Mouse (Mus musculus) spleen, adult 10 weeks (tissue): Measurements from ENCODE around the gene Psmb4. TPM values are rescaled to one million over a fixed set of nuclear protein-coding genes. Genes with fewer than 3 reads are reported as not detected.

Experiments used
- polyA plus RNA-seq: library from polyadenylated mRNA; stranded (reverse); fragments of 350-450 nt; fragmentation: Illumina TruSeq; extraction: RNeasy Lipid Tissue Mini Kit (QIAGEN cat#74804); gene quantifications from one replicate; pipeline ENCODE4 v1.2.3, GENCODE M21; 2015; ENCODE audit warnings: low replicate concordance; ENCODE audit not compliant: insufficient read depth

Psmb4 gene
- 182 TPM for polyA plus RNA-seq

GRCm38 (mm10) chr3:94886316-94887224, at the start of gene Psmb4:
Psmb4 (minus strand) TSS chr3:94886961.

GRCm38 (mm10) chr3:94932809-94933564, 46.2 kb upstream of the Psmb4 start, which contains the start of gene Selenbp1:
Selenbp1 (plus strand) TSS chr3:94933056.

GRCm38 (mm10) chr3:94837183-94837890, 49.4 kb downstream of the Psmb4 start, which contains the start of gene Pogz:
Pogz (plus strand) TSS chr3:94837567.

Other genes with a start within 250 kb of the Psmb4 start
- gene Gm10972, start 243.8 kb downstream of the Psmb4 start, polyA plus RNA-seq: not detected
- gene Tuft1, start 228.1 kb downstream of the Psmb4 start, polyA plus RNA-seq: 4.1 TPM
- gene Selenbp2, start 193.4 kb downstream of the Psmb4 start, polyA plus RNA-seq: not detected
- gene Cgn, start 100.5 kb downstream of the Psmb4 start, polyA plus RNA-seq: 0.10 TPM
- gene Pogz, start 49.4 kb downstream of the Psmb4 start, polyA plus RNA-seq: 32.7 TPM
- 18.9 TPM for gene Selenbp1, start 46.1 kb upstream of the Psmb4 start, polyA plus RNA-seq
- gene Rfx5, start 67.1 kb upstream of the Psmb4 start, polyA plus RNA-seq: 55.5 TPM
- 62.1 TPM for gene Pi4kb, start 87.8 kb upstream of the Psmb4 start, polyA plus RNA-seq
- 19.5 TPM for gene Zfp687, start 128.5 kb upstream of the Psmb4 start, polyA plus RNA-seq
- 88.5 TPM for gene Psmd4, start 155.7 kb upstream of the Psmb4 start, polyA plus RNA-seq
- 20.2 TPM for gene Pip5k1a, start 220.0 kb upstream of the Psmb4 start, polyA plus RNA-seq
- gene Vps72, start 224.1 kb upstream of the Psmb4 start, polyA plus RNA-seq: 33.3 TPM
- gene Tmod4, start 237.5 kb upstream of the Psmb4 start, polyA plus RNA-seq: 3.3 TPM
- gene Scnm1, start 247.1 kb upstream of the Psmb4 start, polyA plus RNA-seq: 81.2 TPM
- gene Lysmd1, start 247.1 kb upstream of the Psmb4 start, polyA plus RNA-seq: 10.1 TPM